Mouse (Mus musculus) ES-E14 (cell line): ENCODE measurements around the gene Dkkl1.

Experiments
- HCFC1 ChIP-seq: IDR thresholded peaks from 2 replicates; pipeline ENCODE4 v1.6.1; 2012; ENCODE audit warnings: low read length, inconsistent platforms, borderline replicate concordance; ENCODE audit not compliant: insufficient read depth
- ZC3H11A ChIP-seq: IDR thresholded peaks from 2 replicates; pipeline ENCODE4 v1.6.1; 2012; ENCODE audit warnings: low read depth, mild to moderate bottlenecking, inconsistent platforms, low read length, borderline replicate concordance
- ZNF384 ChIP-seq: IDR thresholded peaks from 2 replicates; pipeline ENCODE4 v1.6.1; 2012; ENCODE audit warnings: low read depth, low read length, inconsistent platforms

DNA sequence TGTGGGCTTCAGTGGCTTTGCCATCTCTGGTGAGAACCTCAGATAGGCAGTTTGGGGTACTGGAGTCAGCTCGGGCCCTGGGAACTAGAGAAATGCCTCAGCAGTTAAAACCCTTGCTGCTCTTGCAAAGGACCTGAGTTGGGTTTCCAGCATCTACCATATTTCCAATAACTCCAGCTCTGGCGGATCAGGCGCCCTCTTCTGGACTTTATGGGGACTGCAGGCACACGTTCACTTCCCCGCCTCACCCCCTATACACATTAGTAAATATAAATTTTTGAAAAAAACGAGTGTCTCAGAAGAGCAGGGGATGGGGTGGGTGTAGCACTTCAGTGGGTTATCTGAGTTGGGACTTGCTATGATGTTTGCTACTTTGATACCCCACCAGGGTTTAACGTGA, 39.0 kb downstream of the Dkkl1 start:
- TF ChIP-seq ZNF384 (no peak), HCFC1 (no peak), ZC3H11A (no peak)
